In genomic region chrX:145371839-145372238, GRCm38 (mm10) we compare ENCODE assay signal across 16 mouse cellular contexts. TPM values are rescaled to one million over a fixed set of nuclear protein-coding genes. Genes with fewer than 3 reads are reported as not detected.
"Had no signal": no experiment of that assay in that cellular context is flagged by ENCODE, and none has a peak within 500 bp of the region (broad histone marks: within the 10 kb centered on the region; RNA-seq: fewer than 3 reads in every experiment).

No protein-coding gene starts in this region.

- H3K27me3 ChIP-seq: megakaryocyte, embryonic 14.5 days; midbrain, embryonic 12.5 days; neural tube, embryonic 13.5 days had no signal

- ATAC-seq: lung, postnatal 0 days; midbrain, embryonic 16.5 days had no signal

- H3K9ac ChIP-seq: midbrain, embryonic 12.5 days; neural tube, embryonic 13.5 days had no signal

- DNase-seq: kidney, adult 11 months; kidney, adult 9 months; kidney, postnatal 4 days; lung, adult 2 months; lung, postnatal 4 days; retina, postnatal 1 day; right cerebral cortex, postnatal 4 days; spleen, adult 18-20 months; thymus, postnatal 36 days had no signal

- H3K27ac ChIP-seq: kidney, postnatal 0 days; limb, embryonic 10.5 days; midbrain, embryonic 12.5 days; neural tube, embryonic 13.5 days had no signal

- H3K9me3 ChIP-seq: limb, embryonic 10.5 days; megakaryocyte, embryonic 14.5 days; midbrain, embryonic 12.5 days; neural tube, embryonic 13.5 days had no signal

- H3K4me3 ChIP-seq: limb, embryonic 10.5 days; megakaryocyte, embryonic 14.5 days; midbrain, embryonic 12.5 days; neural tube, embryonic 13.5 days had no signal

- H3K36me3 ChIP-seq: limb, embryonic 10.5 days; midbrain, embryonic 12.5 days; neural tube, embryonic 13.5 days had no signal

- H3K4me1 ChIP-seq: limb, embryonic 10.5 days; midbrain, embryonic 12.5 days; neural tube, embryonic 13.5 days had no signal

- H3K4me2 ChIP-seq: midbrain, embryonic 12.5 days; neural tube, embryonic 13.5 days had no signal

RNA-seq across cellular contexts. Expression of gene Lhfpl1, which starts 22.9 kb away (rescaled TPM):
- polyA plus RNA-seq: midbrain, embryonic 16.5 days had no signal
